Comparison of ENCODE assay signal across 8 mouse cellular contexts in the genomic region with DNA sequence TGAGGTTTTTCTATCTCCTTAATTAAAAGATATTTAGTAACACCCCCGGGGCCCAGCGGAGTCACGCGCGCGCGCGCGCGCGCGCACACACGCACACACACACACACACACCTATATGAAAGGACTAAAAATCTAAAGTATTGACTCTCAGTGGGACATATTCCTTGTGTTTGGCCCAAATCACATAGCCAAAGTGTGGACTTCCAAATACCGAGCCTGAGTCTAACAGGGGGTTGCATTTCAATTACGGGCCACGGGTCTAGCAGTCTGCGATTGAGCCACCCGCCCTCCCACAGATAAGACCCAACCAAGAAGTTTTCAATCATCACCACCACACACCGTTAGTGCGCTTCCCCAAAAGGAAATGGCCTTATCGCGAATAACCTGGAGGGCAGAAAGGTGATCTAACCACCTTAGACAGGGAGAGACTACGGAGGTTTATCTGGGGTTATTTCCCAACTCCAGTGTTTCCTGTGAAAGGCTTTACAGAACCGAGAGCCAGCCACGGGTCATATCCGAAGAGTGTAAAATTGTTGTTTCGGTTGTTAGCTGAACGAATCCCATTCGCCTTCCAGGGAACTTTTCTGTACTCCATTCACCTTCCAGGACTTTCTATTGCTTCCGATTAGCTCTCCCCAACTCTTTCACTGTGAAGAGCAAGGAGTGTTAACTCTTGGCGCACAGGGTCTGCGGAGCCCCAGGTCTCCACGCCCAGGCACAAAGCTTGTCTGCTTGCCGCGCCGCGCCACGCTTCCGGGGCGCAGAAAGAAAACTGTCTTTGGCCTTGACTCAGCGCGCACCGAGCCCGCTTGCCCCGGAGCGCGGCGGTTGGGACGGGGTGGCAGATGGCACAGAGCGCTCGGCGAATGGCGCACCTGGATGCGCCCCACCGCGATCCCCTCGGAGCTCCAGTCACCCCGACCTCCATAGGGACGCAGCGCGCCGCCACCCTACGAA. TPM values are rescaled to one million over a fixed set of nuclear protein-coding genes. Genes with fewer than 3 reads are reported as not detected.
DNase-seq lines count a peak whose midpoint lies in the region; ATAC-seq and TF ChIP-seq lines count a peak whose summit lies in the region.

No protein-coding gene starts in this region.

- H3K4me1 ChIP-seq in bone marrow, adult 2 months (ENCODE audit: control insufficient read depth, insufficient read depth, low read length), result peaks cover 2% of the 10 kb centered on the region
- no peaks in the 10 kb centered on the region for H3K4me1 ChIP-seq in forebrain, postnatal 0 days (ENCODE audit: insufficient read depth)
- H3K4me1 ChIP-seq in intestine, postnatal 0 days (replicated peaks; ENCODE audit: control insufficient read depth, insufficient read depth, low read length), result peaks cover 12% of the 10 kb centered on the region

- H3K9me3 ChIP-seq in forebrain, postnatal 0 days (ENCODE audit: low read length), result no peaks in the 10 kb centered on the region
- no peaks in the 10 kb centered on the region for H3K9me3 ChIP-seq in intestine, postnatal 0 days (ENCODE audit: control insufficient read depth)

- no peaks in the 10 kb centered on the region for H3K79me2 ChIP-seq in macrophage (ENCODE audit: inconsistent target)

- TF ChIP-seq POLR2A in bone marrow, adult 2 months (IDR thresholded peaks at IDR 0.05; ENCODE audit: borderline replicate concordance, control insufficient read depth, low read depth, low read length), result 0 out of 2 replicates have a peak, but pooled peaks have one; percentile 31

- peak overlapping the region; percentile 92 for H3K4me2 ChIP-seq in forebrain, postnatal 0 days (ENCODE audit: low read depth)
- peak overlapping the region; percentile 90 for H3K4me2 ChIP-seq in intestine, postnatal 0 days (replicated peaks; ENCODE audit: low read depth)

- peak overlapping the region; percentile 28 for H3K9ac ChIP-seq in forebrain, postnatal 0 days
- H3K9ac ChIP-seq in intestine, postnatal 0 days (ENCODE audit: low read depth, low read length), result peak overlapping the region; percentile 72

- peaks cover 32% of the 10 kb centered on the region for H3K27me3 ChIP-seq in forebrain, postnatal 0 days (ENCODE audit: insufficient read depth, low read length)
- no peaks in the 10 kb centered on the region for H3K27me3 ChIP-seq in intestine, postnatal 0 days (replicated peaks; ENCODE audit: control insufficient read depth, insufficient read depth, low read length)

- H3K27ac ChIP-seq in bone marrow, adult 2 months (ENCODE audit: control insufficient read depth, insufficient read depth, low read depth, low read length, poor library complexity), result peak overlapping the region; percentile 76
- no peak overlapping the region for H3K27ac ChIP-seq in forebrain, postnatal 0 days (ENCODE audit: low read depth, low read length)
- H3K27ac ChIP-seq in intestine, postnatal 0 days (ENCODE audit: low read depth, low read length), result peak overlapping the region; percentile 82
- H3K27ac ChIP-seq in macrophage, result no peak overlapping the region

- peak; percentile 49 for ATAC-seq in forebrain, postnatal 0 days
- peak; percentile 57 for ATAC-seq in intestine, postnatal 0 days

- no peaks in the 10 kb centered on the region for H3K36me3 ChIP-seq in forebrain, postnatal 0 days (ENCODE audit: insufficient read depth)
- no peaks in the 10 kb centered on the region for H3K36me3 ChIP-seq in intestine, postnatal 0 days (ENCODE audit: control insufficient read depth, insufficient read depth)
- no peaks in the 10 kb centered on the region for H3K36me3 ChIP-seq in macrophage (ENCODE audit: inconsistent target)

- TF ChIP-seq CTCF in bone marrow, adult 2 months (IDR thresholded peaks at IDR 0.05; ENCODE audit: control insufficient read depth, insufficient read depth, low read length), result no peak
- no peak for TF ChIP-seq CTCF in forebrain, postnatal 0 days (IDR thresholded peaks at IDR 0.05; ENCODE audit: low read depth)
- no peak for TF ChIP-seq CTCF in intestine, postnatal 0 days (IDR thresholded peaks at IDR 0.05; ENCODE audit: low read depth)

- DNase-seq in ovary, adult 18-20 months (ENCODE audit: low spot score), result peak; percentile 30
- DNase-seq in ovary, postnatal 10 days (ENCODE audit: low spot score), result no peak
- peak; percentile 37 for DNase-seq in forebrain, postnatal 0 days
- peak; percentile 56 to 57 for DNase-seq in spleen, postnatal 36 days (ENCODE audit: low spot score in 2 of 2)
- DNase-seq in layer of hippocampus, postnatal 36 days, result no peak

- H3K4me3 ChIP-seq in bone marrow, adult 2 months (replicated peaks; ENCODE audit: control insufficient read depth, low read depth, low read length), result peak overlapping the region; percentile 80
- H3K4me3 ChIP-seq in forebrain, postnatal 0 days (ENCODE audit: low read depth, low read length), result peak overlapping the region; percentile 50
- H3K4me3 ChIP-seq in intestine, postnatal 0 days (ENCODE audit: low read depth, low read length), result peak overlapping the region; percentile 87
- H3K4me3 ChIP-seq in macrophage (ENCODE audit: inconsistent target), result peak overlapping the region; percentile 28

- 10% methylated on average over 63 of the region's 63 CpGs for WGBS in bone marrow, adult 2 months
- 6% methylated on average over 63 of the region's 63 CpGs for WGBS in forebrain, postnatal 0 days
- WGBS in intestine, postnatal 0 days, result 9% methylated on average over 63 of the region's 63 CpGs
- WGBS in macrophage (ENCODE audit: missing documents), result 18% methylated on average over 63 of the region's 63 CpGs

RNA-seq across cellular contexts. Expression of a gene that starts 1.0 kb away (rescaled TPM):
- polyA plus RNA-seq in bone marrow, adult 2 months (2011; ENCODE audit: insufficient read depth, insufficient read length, low replicate concordance, missing spikeins), result 34.1 and 51.6 TPM in 2 replicates
- 1.4 and 2.8 TPM in 2 replicates for total RNA-seq in forebrain, postnatal 0 days (2014; rRNA removed)
- polyA plus RNA-seq in forebrain, postnatal 0 days (2015; fragmentation: Nextera tagmentation; extraction: Ambion mirVana), result 6.6 and 7.0 TPM in 2 replicates
- 167 and 175 TPM in 2 replicates for polyA plus RNA-seq in intestine, postnatal 0 days (2015; fragmentation: Nextera tagmentation; extraction: Ambion mirVana)
- 1 to 10 TPM in 6 of 26 experiments, under 1 TPM in 2, not detected in 18; 0.31 to 5.2 (median 2.0) TPM for total RNA-seq in macrophage (2018; cell fraction: chromatin; rRNA removed)
- 1 to 10 TPM in 5 of 26 experiments, under 1 TPM in 18, not detected in 3; 0.14 to 3.0 (median 0.37) TPM for total RNA-seq in macrophage (2018; cell fraction: cytosol; rRNA removed)
- 1 to 10 TPM in 4 of 26 experiments, under 1 TPM in 5, not detected in 17; 0.15 to 6.2 (median 0.92) TPM for total RNA-seq in macrophage (2018; cell fraction: nucleus; rRNA removed)
- polyA plus RNA-seq in macrophage (2018), result 0.53 to 1.1 TPM (median 0.80 TPM) in 3 replicates
- total RNA-seq in layer of hippocampus, postnatal 36 days (2021), result 10 to 100 TPM in 1 of 2 experiments, 1 to 10 TPM in 1; 10.0 to 12.1 TPM

Comparison
In these comparisons a context has a peak if more than half of its experiments do, and no peak if none do; other contexts are left out.
1. DNase-seq: peak in ovary, adult 18-20 months (single experiment), forebrain, postnatal 0 days (single experiment) and spleen, postnatal 36 days (2 of 2); none in ovary, postnatal 10 days (single experiment) and layer of hippocampus, postnatal 36 days (0 of 2).
2. H3K27ac ChIP-seq: peak in bone marrow, adult 2 months (single experiment) and intestine, postnatal 0 days (single experiment); none in forebrain, postnatal 0 days (single experiment) and macrophage (single experiment).
3. H3K4me3 ChIP-seq: peak in every context shown above with its lines; median percentile 87 in intestine, postnatal 0 days; 80 in bone marrow, adult 2 months; 50 in forebrain, postnatal 0 days; 28 in macrophage.